Mouse (Mus musculus) liver, embryonic 16.5 days (tissue): ENCODE results near the gene Ppih. TPM values are rescaled to one million over a fixed set of nuclear protein-coding genes. Genes with fewer than 3 reads are reported as not detected.

ENCODE experiments used
- ATAC-seq: fragments of 200-750 bp; cut with Nextera tagmentation; 2 replicates; pipeline ENCODE4 v1.8.0; 2017; ENCODE audit warnings: low read depth, mild to moderate bottlenecking, moderate number of reproducible peaks, moderate library complexity
- H3K27ac ChIP-seq: fragments of 300-500 bp; sonication (generic); 2 replicates; pipeline ENCODE4 v1.5.1; 2014; ENCODE audit warnings: mild to moderate bottlenecking, low read length
- H3K27me3 ChIP-seq: fragments of 300-500 bp; sonication (generic); 2 replicates; pipeline ENCODE4 v1.6.1; 2014; ENCODE audit warnings: low read depth, low read length, mixed read lengths; ENCODE audit not compliant: control insufficient read depth, insufficient read depth
- H3K36me3 ChIP-seq: fragments of 300-500 bp; sonication (generic); 2 replicates; pipeline ENCODE4 v1.6.1; 2014; ENCODE audit warnings: mild to moderate bottlenecking; ENCODE audit not compliant: control insufficient read depth, insufficient read depth
- H3K4me1 ChIP-seq: fragments of 300-500 bp; sonication (generic); 2 replicates; pipeline ENCODE4 v1.6.1; 2014; ENCODE audit warnings: low read depth, low read length, mixed read lengths; ENCODE audit not compliant: control insufficient read depth
- H3K4me2 ChIP-seq: fragments of 300-500 bp; sonication (generic); 2 replicates; pipeline ENCODE4 v1.6.1; 2014; ENCODE audit warnings: low read depth, low read length, mixed read lengths
- H3K4me3 ChIP-seq: fragments of 300-500 bp; sonication (generic); 2 replicates; pipeline ENCODE4 v1.5.1; 2014; ENCODE audit warnings: low read depth, mild to moderate bottlenecking, low read length
- H3K9ac ChIP-seq: fragments of 300-500 bp; sonication (generic); 2 replicates; pipeline ENCODE4 v1.6.1; 2014; ENCODE audit warnings: low read depth, low read length
- H3K9me3 ChIP-seq: fragments of 300-500 bp; sonication (generic); replicated peaks from 2 replicates; pipeline ENCODE4 v1.6.1; 2016; ENCODE audit warnings: low read length; ENCODE audit not compliant: control insufficient read depth
- WGBS: fragments of 180-500 bp; shearing (Covaris S2); extraction: QIAGEN DNeasy Blood & Tissue Kit; methylation state at CpG from one replicate; pipeline ENCODE4 v1.1.7; 2014; ENCODE audit not compliant: insufficient replicate concordance; 5-methylcytosine and 5-hydroxymethylcytosine counted together
- polyA plus RNA-seq: library from polyadenylated mRNA; unstranded; fragments of >200 nt; fragmentation: Nextera tagmentation; extraction: Ambion mirVana; gene quantifications from 2 replicates; pipeline ENCODE4 v1.2.1, GENCODE M21; 2015

The Ppih gene
- polyA plus RNA-seq, result 37.7 and 45.8 TPM in 2 replicates

DNA sequence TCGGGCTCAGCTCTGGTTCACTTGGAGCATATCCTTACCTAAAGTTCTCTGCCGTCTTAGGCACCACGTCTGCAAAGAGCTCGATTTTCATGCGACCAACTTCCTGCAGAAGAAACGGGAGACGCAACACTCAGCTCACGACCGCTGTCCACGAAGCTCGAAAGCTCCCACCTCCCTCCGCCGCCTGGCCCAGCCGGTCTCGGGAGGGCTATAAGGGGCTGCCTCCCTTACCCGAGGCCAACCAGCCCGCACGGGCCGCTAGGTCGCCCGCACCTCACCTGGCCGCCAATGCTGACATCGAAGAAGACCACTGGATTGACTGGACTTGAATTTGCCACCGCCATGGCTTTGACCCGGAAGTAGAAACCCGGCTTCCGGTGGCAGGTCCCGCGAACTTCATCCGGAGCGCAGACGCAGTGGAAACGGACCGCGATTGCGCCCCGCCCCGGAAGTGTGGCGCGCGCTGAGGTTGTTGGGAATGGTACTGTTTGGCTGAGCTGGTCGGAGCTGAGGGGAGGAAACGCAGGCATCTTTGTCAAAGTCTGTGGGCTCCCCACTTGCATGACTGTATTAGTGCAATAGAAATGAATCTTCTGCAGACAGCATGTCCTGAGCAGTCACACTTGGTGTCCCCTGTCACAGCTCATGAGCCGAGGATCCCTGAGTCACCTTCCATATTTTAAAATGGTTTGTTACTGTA lies at the start of gene Ppih:
Gene Ppih, minus strand, starts transcription at position 416 of the 700 bp plus-strand sequence.
- under 1% methylated on average over 44 of the region's 44 CpGs for WGBS
- Histone ChIP-seq H3K4me3 (peak within 1 kb of the TSS; percentile 73), H3K9ac (peak within 1 kb of the TSS; percentile 70), H3K4me1 (peaks cover 11% of the 10 kb centered on the region), H3K27me3 (no peaks in the 10 kb centered on the region), H3K9me3 (no peaks in the 10 kb centered on the region), H3K4me2 (peak within 1 kb of the TSS; percentile 83), H3K36me3 (peaks cover 17% of the 10 kb centered on the region), H3K27ac (peak within 1 kb of the TSS; percentile 63)
- ATAC-seq, result peak; percentile 99

DNA sequence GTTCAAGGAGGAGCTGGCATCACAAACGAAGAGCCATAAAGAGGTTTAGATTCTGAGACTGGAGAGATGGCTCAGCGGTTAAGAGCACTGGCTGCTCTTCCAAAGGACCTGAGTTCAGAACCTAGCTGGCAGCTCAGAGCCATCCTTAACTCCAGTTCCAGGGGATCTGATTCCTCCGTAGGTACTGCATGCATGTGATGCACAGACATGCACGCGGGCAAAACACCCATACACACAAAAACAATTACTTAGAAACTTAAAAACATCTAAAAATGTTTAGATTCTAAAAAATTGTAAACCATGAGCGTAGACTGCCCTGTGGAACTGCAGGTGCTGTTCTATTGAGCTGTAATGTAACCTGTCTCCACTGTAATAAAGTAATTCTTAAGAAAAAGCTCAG lies 49.1 kb upstream of the Ppih start:
- ATAC-seq, result no peak
- H3K9ac ChIP-seq, result no peak overlapping the region
- no peaks in the 10 kb centered on the region for H3K36me3 ChIP-seq
- 69% methylated on average over 6 of the region's 6 CpGs for WGBS
- H3K9me3 ChIP-seq, result no peaks in the 10 kb centered on the region
- no peaks in the 10 kb centered on the region for H3K27me3 ChIP-seq
- H3K4me3 ChIP-seq, result no peak overlapping the region
- H3K4me1 ChIP-seq, result no peaks in the 10 kb centered on the region
- no peak overlapping the region for H3K27ac ChIP-seq
- no peak overlapping the region for H3K4me2 ChIP-seq

DNA sequence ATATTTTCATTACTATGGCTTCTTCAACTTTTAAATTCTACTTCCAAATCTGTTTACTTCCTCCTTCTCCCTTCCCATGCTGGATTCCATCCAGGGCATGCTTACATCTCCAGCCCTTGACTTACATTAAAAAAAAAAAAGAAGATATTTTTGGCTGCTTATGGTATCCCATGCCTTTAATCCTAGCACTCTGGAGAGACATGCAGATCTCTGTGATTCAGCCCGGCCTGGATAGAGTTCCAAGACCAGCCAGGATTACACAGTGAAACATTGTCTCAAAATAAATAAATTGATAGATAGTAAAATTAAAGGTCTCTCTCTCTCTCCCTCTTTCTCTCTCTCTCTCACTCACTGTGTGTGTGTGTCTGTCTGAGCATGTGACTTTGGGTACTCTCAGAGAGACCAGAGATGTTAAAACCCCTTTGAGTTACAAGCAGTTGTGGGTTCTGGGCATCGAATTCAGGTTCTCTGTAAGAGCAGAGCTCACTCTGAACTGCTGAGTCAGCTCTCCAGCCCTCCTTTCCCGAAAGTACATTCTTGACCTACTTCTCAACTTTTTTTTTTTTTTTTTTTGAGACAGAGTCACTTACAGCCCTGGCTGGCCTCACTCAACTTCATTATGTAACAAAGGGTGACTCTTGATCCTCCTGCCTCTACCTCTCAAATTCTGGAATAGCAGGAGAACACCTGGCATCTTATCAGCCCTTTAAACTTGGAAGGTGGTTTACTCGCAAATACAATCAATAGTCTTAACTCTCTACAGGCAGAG lies 46.6 kb upstream of the Ppih start:
- no peak overlapping the region for H3K4me2 ChIP-seq
- H3K36me3 ChIP-seq, result no peaks in the 10 kb centered on the region
- WGBS, result 37% methylated on average over 4 of the region's 4 CpGs
- H3K27ac ChIP-seq, result no peak overlapping the region
- H3K4me1 ChIP-seq, result no peaks in the 10 kb centered on the region
- ATAC-seq, result no peak
- H3K9me3 ChIP-seq, result no peaks in the 10 kb centered on the region
- no peak overlapping the region for H3K4me3 ChIP-seq
- no peaks in the 10 kb centered on the region for H3K27me3 ChIP-seq
- H3K9ac ChIP-seq, result no peak overlapping the region

DNA sequence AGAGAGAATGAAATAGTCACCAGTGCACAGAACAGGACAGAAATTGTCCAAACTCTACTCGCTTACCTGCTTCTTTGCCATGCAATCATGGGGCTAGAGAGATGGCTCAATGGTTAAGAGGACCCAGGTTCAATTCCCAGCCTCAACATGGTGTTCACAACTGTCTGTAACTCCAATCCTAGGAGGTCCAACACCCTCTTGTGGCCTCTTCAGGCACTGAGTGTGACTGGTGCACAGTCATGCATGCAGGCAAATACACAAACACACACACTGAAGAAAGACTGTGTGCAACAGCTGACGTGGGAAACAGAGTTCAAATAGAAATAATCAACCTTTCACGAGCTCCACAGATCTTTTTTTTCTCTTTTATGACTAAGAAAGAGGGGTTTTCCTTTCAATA lies 41.9 kb upstream of the Ppih start:
- H3K4me3 ChIP-seq, result no peak overlapping the region
- no peak for ATAC-seq
- no peaks in the 10 kb centered on the region for H3K27me3 ChIP-seq
- no peaks in the 10 kb centered on the region for H3K9me3 ChIP-seq
- H3K4me1 ChIP-seq, result no peaks in the 10 kb centered on the region
- no peak overlapping the region for H3K4me2 ChIP-seq
- H3K27ac ChIP-seq, result no peak overlapping the region
- H3K9ac ChIP-seq, result no peak overlapping the region
- 50% methylated on average over 3 of the region's 3 CpGs for WGBS
- H3K36me3 ChIP-seq, result no peaks in the 10 kb centered on the region

DNA sequence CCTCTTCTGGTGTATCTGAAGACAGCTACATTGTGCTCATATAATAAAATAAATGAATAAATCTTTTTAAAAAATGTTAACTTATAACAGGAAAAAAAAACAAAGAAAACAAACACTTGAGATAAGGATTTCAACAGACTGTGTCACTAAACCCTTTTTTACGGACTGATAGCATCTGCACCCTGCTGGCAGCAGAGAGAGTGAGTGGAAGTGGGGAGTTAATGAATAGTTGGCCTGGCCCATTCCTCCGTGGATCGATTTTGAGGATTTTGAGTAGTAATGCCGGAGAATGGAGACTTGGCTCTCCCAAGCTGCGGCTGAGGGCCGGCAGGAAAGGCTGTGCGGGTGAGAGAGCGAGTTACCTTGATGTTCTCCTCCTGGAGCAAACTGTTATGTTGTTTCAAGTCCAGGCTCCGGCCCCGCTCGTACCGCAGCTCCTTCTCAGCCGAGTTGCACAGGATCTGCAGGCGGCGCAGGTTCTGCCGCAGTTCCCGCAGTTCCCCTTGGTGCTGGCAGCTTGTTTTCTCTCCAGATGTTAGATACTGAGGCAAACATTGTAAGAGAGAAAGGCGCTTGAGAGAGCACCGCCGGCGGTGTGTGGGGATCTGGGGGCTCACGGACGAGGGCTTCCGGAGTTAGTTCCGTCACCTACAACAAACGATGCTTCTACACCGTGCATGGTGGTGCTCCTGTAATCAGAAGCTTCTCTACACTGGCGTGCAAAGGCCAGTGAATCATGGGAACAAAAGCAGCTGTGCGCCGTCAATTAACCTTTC lies 39.0 kb upstream of the Ppih start:
- Histone ChIP-seq H3K9me3 (no peaks in the 10 kb centered on the region), H3K36me3 (no peaks in the 10 kb centered on the region), H3K4me3 (peak overlapping the region; percentile 50), H3K4me1 (no peaks in the 10 kb centered on the region), H3K9ac (peak overlapping the region; percentile 26), H3K27me3 (no peaks in the 10 kb centered on the region), H3K4me2 (peak overlapping the region; percentile 66), H3K27ac (no peak overlapping the region)
- no peak for ATAC-seq
- 10% methylated on average over 30 of the region's 30 CpGs for WGBS

DNA sequence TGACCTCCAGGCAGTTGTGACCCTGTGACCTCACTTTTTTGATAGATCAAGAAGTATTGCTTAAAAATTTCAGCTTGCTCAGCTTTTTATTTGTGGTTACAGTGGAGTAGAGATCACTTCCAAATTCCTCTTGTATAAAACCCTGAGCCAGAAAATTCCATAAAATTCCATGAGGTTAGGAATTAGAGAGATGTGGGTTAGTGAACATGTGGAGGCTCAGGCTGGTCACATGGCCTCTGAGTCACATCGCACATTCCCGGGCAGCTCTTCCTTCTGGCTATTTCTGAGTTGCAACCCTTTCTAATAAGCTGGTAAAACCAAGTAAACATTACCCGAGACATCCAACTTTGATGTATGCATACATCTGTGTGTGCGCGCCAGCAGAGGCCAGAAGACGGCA lies 25.2 kb upstream of the Ppih start:
- no peaks in the 10 kb centered on the region for H3K4me1 ChIP-seq
- no peaks in the 10 kb centered on the region for H3K36me3 ChIP-seq

DNA sequence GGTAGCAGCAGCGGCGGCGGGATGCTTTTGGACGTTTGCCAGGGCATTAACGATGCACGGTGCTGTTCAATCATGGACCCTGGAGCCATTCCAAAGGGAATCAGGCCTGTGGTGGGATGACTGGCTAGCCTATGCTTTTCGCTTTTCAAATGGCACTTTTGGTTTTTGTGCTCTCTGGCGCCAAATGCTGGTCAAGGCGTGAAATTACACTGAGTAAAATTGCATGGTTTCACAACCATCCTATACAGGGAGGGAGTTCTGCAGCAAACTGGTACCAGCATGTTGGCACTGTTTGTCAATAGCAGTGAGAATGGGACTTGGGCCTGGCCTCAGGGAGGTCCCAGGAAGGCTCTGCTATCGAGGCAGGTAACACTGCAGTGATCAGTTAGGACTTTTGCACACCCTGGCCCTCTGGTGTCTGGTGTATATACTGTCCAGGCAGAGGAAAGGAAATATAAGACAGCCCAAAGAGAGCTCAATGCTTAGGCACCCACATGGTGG lies 18.6 kb upstream of the Ppih start:
- ATAC-seq, result 0 out of 2 replicates have a peak, but pooled peaks have one; percentile 9
- no peak overlapping the region for H3K9ac ChIP-seq
- no peaks in the 10 kb centered on the region for H3K9me3 ChIP-seq
- H3K27me3 ChIP-seq, result no peaks in the 10 kb centered on the region
- WGBS, result 5% methylated on average over 10 of the region's 10 CpGs
- no peaks in the 10 kb centered on the region for H3K36me3 ChIP-seq
- no peak overlapping the region for H3K27ac ChIP-seq
- no peak overlapping the region for H3K4me3 ChIP-seq
- H3K4me2 ChIP-seq, result no peak overlapping the region; the same call in 1 of the 2 replicates
- no peaks in the 10 kb centered on the region for H3K4me1 ChIP-seq

More for the DNA sequence above, 25.2 kb upstream of the Ppih start:
- Histone ChIP-seq H3K27me3 (no peaks in the 10 kb centered on the region), H3K4me3 (no peak overlapping the region), H3K9ac (no peak overlapping the region), H3K4me2 (no peak overlapping the region), H3K27ac (no peak overlapping the region), H3K9me3 (no peaks in the 10 kb centered on the region)
- ATAC-seq, result no peak
- 72% methylated on average over 6 of the region's 6 CpGs for WGBS

DNA sequence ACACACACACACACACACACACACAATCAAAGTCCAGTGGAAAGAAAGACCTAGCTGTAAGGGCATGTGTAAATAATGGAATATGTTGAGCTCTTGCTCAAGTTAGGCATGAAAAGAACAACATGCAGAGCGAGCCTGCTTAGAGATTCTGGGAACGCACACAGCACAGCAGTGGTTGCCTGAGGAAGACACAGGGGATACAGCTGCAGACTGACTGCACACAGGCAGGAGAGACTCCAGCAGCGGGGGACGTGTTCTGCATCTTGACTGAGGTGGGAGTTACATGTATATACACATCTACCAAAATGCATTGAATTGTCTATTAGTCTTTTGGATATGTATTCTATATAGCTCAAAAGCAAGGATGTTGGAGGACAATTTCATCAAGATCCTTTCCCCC lies 18.1 kb upstream of the Ppih start:
- no peaks in the 10 kb centered on the region for H3K9me3 ChIP-seq
- no peak overlapping the region for H3K9ac ChIP-seq
- no peaks in the 10 kb centered on the region for H3K36me3 ChIP-seq
- no peak overlapping the region for H3K27ac ChIP-seq
- peak; percentile 50 for ATAC-seq
- no peaks in the 10 kb centered on the region for H3K4me1 ChIP-seq
- H3K4me3 ChIP-seq, result no peak overlapping the region
- WGBS, result 58% methylated on average over 4 of the region's 4 CpGs
- no peak overlapping the region; the same call in 1 of the 2 replicates for H3K4me2 ChIP-seq
- H3K27me3 ChIP-seq, result no peaks in the 10 kb centered on the region
